Mouse (Mus musculus): Measurements from ENCODE around the gene Srgap2. TPM values are rescaled to one million over a fixed set of nuclear protein-coding genes. Genes with fewer than 3 reads are reported as not detected.
A peak's percentile ranks its signal among the peaks of the same experiment; 100 is the strongest.

The Srgap2 gene
- polyA plus RNA-seq, 1 experiment from 2014 or later, result 13.5 TPM

DNA sequence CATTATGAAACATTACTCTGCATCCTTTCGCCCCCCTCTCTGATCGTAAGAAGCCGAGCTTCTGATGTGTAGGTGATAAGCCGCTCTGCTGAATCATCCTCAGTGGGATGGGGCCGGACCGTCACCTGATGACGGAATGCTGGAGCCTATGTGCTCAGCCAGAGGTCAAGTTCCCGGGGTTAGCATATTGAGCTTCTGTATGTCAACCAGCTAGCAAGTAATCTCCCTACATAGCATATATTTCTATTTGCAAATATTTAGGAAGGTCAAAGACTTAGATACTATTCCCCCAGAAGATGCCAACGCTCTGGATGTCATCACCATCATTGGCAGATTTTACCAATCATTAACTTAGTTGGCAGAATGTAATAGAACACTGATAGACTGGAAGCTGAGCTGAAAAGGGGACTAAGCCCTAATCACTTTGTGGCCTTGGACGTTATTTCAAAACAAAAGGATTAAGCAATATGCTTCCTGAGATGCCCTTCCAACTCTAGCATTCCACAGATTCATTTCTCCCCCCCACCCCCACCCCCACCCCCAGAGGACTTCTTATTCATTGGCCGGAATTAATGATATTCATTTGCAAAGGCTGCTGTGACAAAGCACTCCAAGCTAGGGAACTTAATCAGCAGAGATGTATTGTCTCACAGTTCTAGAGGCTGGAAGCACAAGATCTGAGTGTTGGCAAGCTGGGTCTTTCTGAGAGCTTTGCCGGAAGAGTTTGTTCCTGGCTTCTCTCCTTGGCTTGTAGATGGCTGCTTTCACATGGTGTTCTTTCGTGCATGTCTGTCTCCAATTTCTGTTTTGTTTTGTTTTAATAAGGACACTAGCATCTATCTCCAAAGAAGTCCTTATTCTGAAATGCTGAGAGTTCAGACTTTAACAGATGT is 19.9 kb upstream of the Srgap2 start:
- H3K4me1 ChIP-seq, result no peaks in the 10 kb centered on the region
- no peak for ATAC-seq (ENCODE audit: low FRiP score, low read depth)
- H3K9me3 ChIP-seq, result no peaks in the 10 kb centered on the region
- H3K4me2 ChIP-seq (replicated peaks), result no peak overlapping the region
- H3K27me3 ChIP-seq (replicated peaks), result no peaks in the 10 kb centered on the region
- no peak overlapping the region for H3K27ac ChIP-seq
- H3K9ac ChIP-seq, result no peak overlapping the region
- no peaks in the 10 kb centered on the region for H3K36me3 ChIP-seq
- WGBS, result 84% methylated on average over 13 of the region's 13 CpGs
- H3K4me3 ChIP-seq, result no peak overlapping the region

DNA sequence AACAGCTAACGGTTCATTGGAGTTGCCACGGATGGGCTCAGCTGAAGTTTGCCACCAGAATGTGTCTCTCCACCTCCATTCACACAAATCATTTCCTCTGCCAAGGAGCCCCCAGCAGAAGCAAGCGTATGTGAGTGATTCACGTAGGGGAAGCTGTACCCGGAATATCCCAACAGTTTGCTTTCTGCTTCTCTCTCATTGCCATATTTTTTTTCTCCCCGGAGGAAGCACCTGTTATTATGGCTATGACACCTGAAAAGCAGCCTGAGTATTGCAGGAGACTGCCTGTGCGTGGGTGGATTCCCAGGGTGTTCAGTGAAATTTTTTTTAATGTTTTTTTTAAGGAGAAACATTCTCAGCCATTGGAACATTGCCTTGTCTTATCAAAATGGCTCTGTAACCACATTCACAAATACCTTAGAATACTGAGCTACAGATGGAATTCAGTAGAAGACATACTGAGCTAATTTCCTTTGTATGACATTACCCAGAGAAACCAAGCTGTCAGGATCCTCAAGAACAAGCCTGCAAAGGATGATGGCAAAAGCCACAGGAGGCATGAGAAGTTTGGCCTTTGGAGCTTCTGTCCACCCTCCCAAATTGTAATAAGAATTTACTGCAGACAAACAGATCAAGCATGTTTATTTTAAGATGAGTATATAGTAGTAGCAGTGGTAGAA is 16.9 kb upstream of the Srgap2 start:
- Histone ChIP-seq H3K4me1 (0 out of 2 replicates have a peak, but pooled peaks cover 3% of the 10 kb centered on the region), H3K27me3 (replicated peaks) (no peaks in the 10 kb centered on the region), H3K9ac (no peak overlapping the region), H3K27ac (no peak overlapping the region), H3K4me3 (no peak overlapping the region), H3K4me2 (replicated peaks) (no peak overlapping the region), H3K36me3 (no peaks in the 10 kb centered on the region), H3K9me3 (no peaks in the 10 kb centered on the region)
- no peak for ATAC-seq (ENCODE audit: low FRiP score, low read depth)
- WGBS, result 70% methylated on average over 7 of the region's 7 CpGs

DNA sequence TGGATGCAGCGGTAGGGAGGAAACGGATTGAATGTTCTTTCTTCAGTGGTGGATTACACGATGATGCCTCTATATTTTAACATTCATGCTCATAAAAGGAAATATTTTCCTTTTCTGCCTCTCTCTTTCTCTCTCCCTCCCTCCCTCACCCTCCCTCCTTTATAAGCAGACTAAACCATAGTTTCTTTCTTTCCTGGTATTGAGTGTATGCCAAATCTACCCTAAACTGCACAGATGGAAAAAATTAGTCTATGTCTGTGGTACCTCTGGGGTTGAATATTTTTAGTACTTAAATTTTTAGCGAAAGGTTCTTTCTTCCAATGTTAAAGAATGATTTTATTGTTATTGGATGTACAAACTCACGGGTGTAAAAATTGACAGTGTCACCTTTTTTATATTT is 14.8 kb upstream of the Srgap2 start:
- ATAC-seq (ENCODE audit: low FRiP score, low read depth), result no peak

DNA sequence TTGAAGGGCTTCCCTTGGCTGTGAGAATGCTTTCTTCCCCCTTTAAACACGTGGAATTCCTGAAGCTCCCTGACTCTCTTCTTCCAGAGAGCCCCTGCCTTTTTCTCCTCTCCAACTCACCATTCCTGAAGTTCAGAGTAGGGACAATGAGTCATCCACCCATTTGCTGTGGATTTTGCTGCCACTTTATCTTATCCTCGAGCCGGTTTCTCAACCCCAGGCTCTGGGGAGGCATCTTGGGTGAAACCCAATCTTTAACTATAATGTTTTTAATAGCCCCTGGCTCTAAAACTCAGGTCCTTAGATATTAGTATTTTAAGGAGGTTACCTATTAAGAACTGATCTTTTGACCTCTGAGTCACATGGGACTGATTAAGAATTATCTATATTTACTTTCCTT is 14.3 kb upstream of the Srgap2 start:
- no peaks in the 10 kb centered on the region for H3K9me3 ChIP-seq
- no peaks in the 10 kb centered on the region for H3K27me3 ChIP-seq (replicated peaks)
- 0 out of 2 replicates have a peak, but pooled peaks cover 3% of the 10 kb centered on the region for H3K4me1 ChIP-seq
- H3K4me3 ChIP-seq, result no peak overlapping the region
- ATAC-seq (ENCODE audit: low FRiP score, low read depth), result no peak
- no peaks in the 10 kb centered on the region for H3K36me3 ChIP-seq
- H3K27ac ChIP-seq, result no peak overlapping the region
- no peak overlapping the region for H3K9ac ChIP-seq
- H3K4me2 ChIP-seq (replicated peaks), result no peak overlapping the region
- WGBS, result 58% methylated on average over 3 of the region's 3 CpGs

More for the DNA sequence above, 14.8 kb upstream of the Srgap2 start:
- no peak overlapping the region for H3K9ac ChIP-seq
- H3K4me1 ChIP-seq, result 0 out of 2 replicates have a peak, but pooled peaks cover 3% of the 10 kb centered on the region
- 85% methylated on average over 5 of the region's 5 CpGs for WGBS
- H3K9me3 ChIP-seq, result no peaks in the 10 kb centered on the region
- no peaks in the 10 kb centered on the region for H3K36me3 ChIP-seq
- no peak overlapping the region for H3K27ac ChIP-seq
- no peak overlapping the region for H3K4me3 ChIP-seq
- H3K27me3 ChIP-seq (replicated peaks), result no peaks in the 10 kb centered on the region
- no peak overlapping the region for H3K4me2 ChIP-seq (replicated peaks)

GRCm38 (mm10) chr1:131540795-131541194 is 13.6 kb upstream of the Srgap2 start:
- Histone ChIP-seq H3K4me3 (no peak overlapping the region), H3K4me1 (0 out of 2 replicates have a peak, but pooled peaks cover 3% of the 10 kb centered on the region), H3K4me2 (replicated peaks) (no peak overlapping the region), H3K9ac (no peak overlapping the region), H3K27me3 (replicated peaks) (no peaks in the 10 kb centered on the region), H3K27ac (no peak overlapping the region), H3K9me3 (no peaks in the 10 kb centered on the region), H3K36me3 (no peaks in the 10 kb centered on the region)
- WGBS, result 29% methylated on average over 5 of the region's 5 CpGs
- ATAC-seq (ENCODE audit: low FRiP score, low read depth), result peak; percentile 58; the same call in 1 of the 2 replicates

DNA sequence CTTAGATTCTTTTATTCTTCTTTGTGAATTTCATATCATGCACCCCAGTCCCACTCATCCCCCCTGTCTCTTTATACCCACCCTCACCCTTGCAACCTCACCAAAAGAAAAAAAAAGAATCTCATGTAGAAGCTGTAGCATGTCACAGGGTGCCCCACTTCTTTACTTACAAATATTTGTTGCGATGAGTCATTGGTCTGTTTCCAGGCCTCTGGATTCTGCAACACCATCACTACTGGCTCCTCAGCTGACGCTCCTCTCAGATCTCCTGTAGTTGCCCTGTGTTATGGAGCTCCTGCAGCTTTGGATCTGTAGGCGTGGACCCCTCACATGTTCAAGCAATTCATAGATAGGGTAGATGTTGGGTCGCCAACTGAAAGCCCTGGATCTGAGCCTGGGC is 12.6 kb upstream of the Srgap2 start:
- Histone ChIP-seq H3K4me1 (0 out of 2 replicates have a peak, but pooled peaks cover 3% of the 10 kb centered on the region), H3K9ac (no peak overlapping the region), H3K27me3 (replicated peaks) (no peaks in the 10 kb centered on the region), H3K4me2 (replicated peaks) (no peak overlapping the region), H3K4me3 (no peak overlapping the region), H3K9me3 (no peaks in the 10 kb centered on the region), H3K27ac (no peak overlapping the region), H3K36me3 (no peaks in the 10 kb centered on the region)
- no peak for ATAC-seq (ENCODE audit: low FRiP score, low read depth)
- 93% methylated on average over 4 of the region's 4 CpGs for WGBS

- peak overlapping the region; percentile 53 for H3K9ac ChIP-seq
- peak overlapping the region; percentile 96 for H3K4me2 ChIP-seq (replicated peaks)
- ATAC-seq (ENCODE audit: low FRiP score, low read depth), result no peak
- no peaks in the 10 kb centered on the region for H3K9me3 ChIP-seq
- H3K4me3 ChIP-seq, result peak overlapping the region; percentile 60
- no peak overlapping the region for H3K27ac ChIP-seq
- 3% methylated on average over 9 of the region's 9 CpGs for WGBS
- peaks cover 35% of the 10 kb centered on the region for H3K4me1 ChIP-seq
- H3K27me3 ChIP-seq (replicated peaks), result no peaks in the 10 kb centered on the region
- H3K36me3 ChIP-seq, result no peaks in the 10 kb centered on the region
Measured at GRCm38 (mm10) chr1:131528561-131529166, 1.5 kb upstream of the Srgap2 start.

DNA sequence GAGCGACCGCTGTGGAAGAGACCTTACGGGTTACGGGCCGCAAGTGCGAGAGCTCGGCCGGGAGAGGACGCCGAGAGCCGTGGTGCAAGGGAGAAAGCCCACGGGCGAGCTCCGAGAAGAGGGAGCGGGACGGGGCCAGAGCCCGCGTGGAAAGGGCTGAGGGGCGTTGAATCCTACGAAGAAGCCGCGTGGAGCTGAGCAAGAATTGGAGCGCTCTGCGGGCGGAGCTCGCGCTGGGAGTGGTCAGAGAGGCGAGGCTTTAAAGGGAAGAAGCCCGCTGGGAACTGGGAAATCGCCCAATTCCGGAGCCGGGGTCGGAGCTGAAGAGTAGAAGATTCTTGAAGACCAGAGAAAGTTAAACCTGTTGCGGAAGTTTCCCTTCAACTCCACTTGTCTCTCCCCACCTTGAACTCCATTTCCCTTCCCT is 942 bp upstream of the Srgap2 start:
- Histone ChIP-seq H3K9me3 (no peaks in the 10 kb centered on the region), H3K9ac (peak overlapping the region; percentile 53), H3K36me3 (no peaks in the 10 kb centered on the region), H3K27ac (no peak overlapping the region; the same call in 1 of the 2 replicates), H3K4me3 (peak overlapping the region; percentile 60), H3K27me3 (replicated peaks) (no peaks in the 10 kb centered on the region), H3K4me1 (peaks cover 40% of the 10 kb centered on the region), H3K4me2 (replicated peaks) (peak overlapping the region; percentile 96)
- WGBS, result under 1% methylated on average over 34 of the region's 34 CpGs
- ATAC-seq (ENCODE audit: low FRiP score, low read depth), result no peak

GRCm38 (mm10) chr1:131526371-131527270 is 531 bp downstream of the Srgap2 start:
- peak; percentile 61 for ATAC-seq (ENCODE audit: low FRiP score, low read depth)
- Histone ChIP-seq H3K27me3 (replicated peaks) (no peaks in the 10 kb centered on the region), H3K27ac (peak overlapping the region; percentile 75), H3K4me3 (peak overlapping the region; percentile 60), H3K36me3 (no peaks in the 10 kb centered on the region), H3K9ac (peak overlapping the region; percentile 70), H3K9me3 (no peaks in the 10 kb centered on the region), H3K4me2 (replicated peaks) (peak overlapping the region; percentile 96), H3K4me1 (peaks cover 44% of the 10 kb centered on the region)
- WGBS, result under 1% methylated on average over 76 of the region's 81 CpGs

DNA sequence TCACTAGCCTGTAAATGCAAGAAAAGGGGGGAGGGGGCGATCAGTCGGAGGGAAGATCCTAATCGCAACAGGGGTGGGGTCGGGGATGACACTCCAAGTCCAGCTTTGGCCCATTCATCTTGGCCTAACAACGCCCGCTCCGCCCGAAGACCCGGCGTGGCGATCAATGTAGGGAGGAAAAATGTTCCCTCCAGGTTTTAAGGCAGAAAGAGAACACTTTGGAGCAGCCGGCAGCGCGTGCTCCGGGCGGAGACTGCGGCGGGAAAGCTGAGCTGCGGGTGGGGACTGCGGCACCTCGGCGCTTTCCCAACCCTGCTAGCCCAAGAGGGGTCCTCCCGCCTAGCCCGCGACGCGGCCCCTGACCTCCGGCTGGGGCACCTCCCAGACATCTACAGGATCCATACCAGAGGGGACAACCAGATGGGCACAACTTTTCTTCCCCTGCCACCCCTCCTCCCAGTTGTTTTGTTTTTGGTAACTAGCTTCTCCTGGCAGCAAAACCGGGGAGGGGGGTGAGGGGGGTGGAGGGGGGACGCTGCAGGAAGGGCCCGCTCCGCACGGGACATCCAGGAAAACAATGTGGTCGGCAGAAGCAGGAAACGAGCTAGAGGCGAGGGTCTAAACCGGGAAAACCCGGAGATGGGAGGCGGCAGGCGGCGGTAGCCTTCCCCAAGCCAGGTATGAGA is 1.4 kb downstream of the Srgap2 start:
- ATAC-seq (ENCODE audit: low FRiP score, low read depth), result no peak
- no peaks in the 10 kb centered on the region for H3K27me3 ChIP-seq (replicated peaks)
- H3K9me3 ChIP-seq, result no peaks in the 10 kb centered on the region
- H3K36me3 ChIP-seq, result no peaks in the 10 kb centered on the region
- H3K27ac ChIP-seq, result 0 out of 2 replicates have a peak overlapping the region, but pooled peaks have one; percentile 3
- peak overlapping the region; percentile 70 for H3K9ac ChIP-seq
- peaks cover 44% of the 10 kb centered on the region for H3K4me1 ChIP-seq
- H3K4me2 ChIP-seq (replicated peaks), result peak overlapping the region; percentile 96
- WGBS, result under 1% methylated on average over 41 of the region's 41 CpGs
- peak overlapping the region; percentile 60 for H3K4me3 ChIP-seq

GRCm38 (mm10) chr1:131525101-131525585 is 2.0 kb downstream of the Srgap2 start:
- peaks cover 44% of the 10 kb centered on the region for H3K4me1 ChIP-seq
- ATAC-seq (ENCODE audit: low FRiP score, low read depth), result no peak
- no peaks in the 10 kb centered on the region for H3K36me3 ChIP-seq
- H3K9ac ChIP-seq, result peak overlapping the region; percentile 70
- H3K27ac ChIP-seq, result no peak overlapping the region
- H3K4me3 ChIP-seq, result peak overlapping the region; percentile 60
- no peaks in the 10 kb centered on the region for H3K9me3 ChIP-seq
- no peaks in the 10 kb centered on the region for H3K27me3 ChIP-seq (replicated peaks)
- peak overlapping the region; percentile 96 for H3K4me2 ChIP-seq (replicated peaks)
- under 1% methylated on average over 26 of the region's 26 CpGs for WGBS

All from neural tube, embryonic 12.5 days (tissue).